Mouse (Mus musculus) heart, adult 2 months (tissue): ENCODE measurements at regions not wholly inside any gene's neighbourhood (a gene's known extent, or its start where the extent isn't known, plus 50 kb on each side); places are given as distances from the start of the nearest gene placed in this dataset.

Experiments used
- CTCF ChIP-seq: fragments of 200-600 bp; IDR thresholded peaks from 2 replicates; pipeline ENCODE4 v1.8.1; 2022; ENCODE audit warnings: antibody characterized with exemption, mild to moderate bottlenecking, moderate library complexity
- EP300 ChIP-seq: fragments of 200-500 bp; IDR thresholded peaks from 2 replicates; pipeline ENCODE4 v1.6.1; 2011; ENCODE audit warnings: low read depth, low read length, control low read depth; ENCODE audit not compliant: insufficient read depth
- POLR2A ChIP-seq: fragments of 200-500 bp; IDR thresholded peaks from 2 replicates; pipeline ENCODE4 v1.6.1; 2011; ENCODE audit warnings: mild to moderate bottlenecking, low read depth, low read length, control low read depth; ENCODE audit not compliant: insufficient read depth

GRCm38 (mm10) chr14:16093133-16093505 lies 156.0 kb upstream of the Ngly1 start:
- TF ChIP-seq POLR2A (no peak), CTCF (no peak), EP300 (no peak)
